Mouse (Mus musculus) testis, adult 2 months (tissue): ENCODE measurements at regions not wholly inside any gene's neighbourhood (a gene's known extent, or its start where the extent isn't known, plus 50 kb on each side); places are given as distances from the start of the nearest gene placed in this dataset.

ENCODE experiments used
- H3K27ac ChIP-seq: fragments of 200-500 bp; 2 replicates; pipeline ENCODE4 v1.5.1; 2012; ENCODE audit warnings: low read depth, low read length; ENCODE audit not compliant: control insufficient read depth, insufficient read depth
- H3K27me3 ChIP-seq: fragments of 200-500 bp; 2 replicates; pipeline ENCODE4 v1.6.1; 2012; ENCODE audit warnings: mild to moderate bottlenecking, low read length, moderate library complexity; ENCODE audit not compliant: control insufficient read depth, insufficient read depth
- H3K36me3 ChIP-seq: fragments of 200-500 bp; 2 replicates; pipeline ENCODE4 v1.6.1; 2012; ENCODE audit warnings: mild to moderate bottlenecking, low read length; ENCODE audit not compliant: control insufficient read depth, insufficient read depth
- H3K4me1 ChIP-seq: fragments of 200-500 bp; 2 replicates; pipeline ENCODE4 v1.6.1; 2012; ENCODE audit warnings: low read length; ENCODE audit not compliant: control insufficient read depth, insufficient read depth
- H3K4me3 ChIP-seq: fragments of 200-500 bp; 2 replicates; pipeline ENCODE4 v1.5.1; 2012; ENCODE audit warnings: low read depth, mild to moderate bottlenecking, low read length, moderate library complexity, mixed read lengths; ENCODE audit not compliant: control insufficient read depth
- CTCF ChIP-seq: fragments of 200-500 bp; IDR thresholded peaks from 2 replicates; pipeline ENCODE4 v1.5.1; 2012; ENCODE audit warnings: low read depth, mild to moderate bottlenecking, inconsistent platforms, low read length, moderate library complexity; ENCODE audit not compliant: control insufficient read depth, insufficient read depth, insufficient replicate concordance
- POLR2A ChIP-seq: fragments of 200-500 bp; IDR thresholded peaks from 2 replicates; pipeline ENCODE4 v1.6.1; 2012; ENCODE audit warnings: low read depth, mild to moderate bottlenecking, inconsistent platforms, low read length, moderate library complexity; ENCODE audit not compliant: control insufficient read depth

- Histone ChIP-seq H3K36me3 (no peaks in the 10 kb centered on the region), H3K4me3 (no peak overlapping the region), H3K27ac (no peak overlapping the region), H3K4me1 (no peaks in the 10 kb centered on the region), H3K27me3 (no peaks in the 10 kb centered on the region)
- TF ChIP-seq CTCF (no peak), POLR2A (no peak)
Observed at GRCm38 (mm10) chr3:115509658-115510057, 205.2 kb downstream of the S1pr1 start.

DNA sequence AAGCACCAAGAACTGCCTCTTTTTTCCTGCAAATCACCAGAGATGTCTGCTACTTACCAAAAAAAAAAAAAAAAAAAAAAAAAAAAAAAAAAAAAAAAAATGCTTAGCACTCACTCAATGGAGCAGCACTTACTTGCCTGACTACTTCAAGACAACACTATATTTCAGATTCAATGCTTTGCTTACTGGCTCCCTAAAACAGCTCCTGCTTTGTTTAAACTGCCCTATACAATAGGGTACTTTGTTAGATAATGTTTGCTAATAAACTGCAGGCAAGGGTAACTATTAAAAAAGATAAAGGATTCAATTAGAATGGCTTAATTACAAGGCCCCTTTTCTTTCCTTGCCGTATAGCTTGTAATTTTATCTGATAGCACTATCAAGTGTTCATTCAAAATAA is 217.5 kb downstream of the S1pr1 start:
- TF ChIP-seq CTCF: no peak
- no peaks in the 10 kb centered on the region for H3K36me3 ChIP-seq
- H3K4me3 ChIP-seq: no peak overlapping the region
- H3K4me1 ChIP-seq: no peaks in the 10 kb centered on the region
- H3K27me3 ChIP-seq: no peaks in the 10 kb centered on the region
- H3K27ac ChIP-seq: no peak overlapping the region

- Histone ChIP-seq H3K4me3 (no peak overlapping the region), H3K27ac (no peak overlapping the region)
- TF ChIP-seq POLR2A: no peak
- no peak for TF ChIP-seq CTCF
Observed at GRCm38 (mm10) chr3:115496110-115496509, 218.8 kb downstream of the S1pr1 start.

GRCm38 (mm10) chr3:115495692-115496091 is 219.2 kb downstream of the S1pr1 start:
- H3K4me1 ChIP-seq: no peaks in the 10 kb centered on the region
- no peak overlapping the region for H3K27ac ChIP-seq
- no peaks in the 10 kb centered on the region for H3K36me3 ChIP-seq
- TF ChIP-seq CTCF (no peak), POLR2A (no peak)
- no peaks in the 10 kb centered on the region for H3K27me3 ChIP-seq
- H3K4me3 ChIP-seq: no peak overlapping the region

More at GRCm38 (mm10) chr3:115496110-115496509, 218.8 kb downstream of the S1pr1 start:
- H3K36me3 ChIP-seq: no peaks in the 10 kb centered on the region
- H3K4me1 ChIP-seq: no peaks in the 10 kb centered on the region
- no peaks in the 10 kb centered on the region for H3K27me3 ChIP-seq

DNA sequence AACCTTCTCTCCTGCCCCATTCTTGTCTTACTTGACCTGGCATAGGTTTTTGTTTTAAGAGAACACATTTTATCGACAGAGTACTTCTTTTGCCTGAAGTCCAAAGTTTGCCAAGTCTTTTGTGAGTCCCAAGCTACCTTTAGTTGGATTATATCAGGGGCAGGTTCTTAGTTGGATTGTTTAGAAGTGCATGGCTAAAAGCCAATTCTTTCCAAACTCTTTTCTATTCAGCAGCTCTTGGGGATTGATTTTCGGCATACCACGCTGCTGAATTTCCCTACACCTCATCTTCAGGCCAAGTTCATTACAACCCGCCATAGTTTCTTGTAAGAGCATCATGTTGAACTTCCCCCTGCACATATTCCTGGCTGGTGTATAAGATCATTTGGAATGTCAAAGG is 245.9 kb downstream of the S1pr1 start:
- TF ChIP-seq POLR2A (no peak), CTCF (no peak)
- H3K27me3 ChIP-seq: no peaks in the 10 kb centered on the region
- no peak overlapping the region for H3K4me3 ChIP-seq

DNA sequence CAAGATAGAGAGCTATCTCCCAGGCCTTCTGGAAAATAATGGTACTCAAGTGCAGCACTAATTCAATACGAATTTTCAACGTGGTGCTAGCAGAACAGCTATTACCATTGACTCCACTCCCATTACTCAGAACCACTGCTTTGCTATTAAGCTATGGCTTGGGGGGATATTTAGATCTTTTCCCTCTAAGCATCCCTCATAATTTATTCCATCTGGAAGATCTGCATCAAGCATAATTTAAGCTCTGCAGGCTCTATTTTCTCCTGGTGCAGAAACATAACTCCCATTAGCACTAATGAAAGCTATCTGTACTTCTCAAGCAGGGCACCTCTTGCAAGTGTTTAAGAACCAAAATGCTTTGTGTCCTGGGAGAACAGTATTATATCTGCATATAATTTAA is 247.0 kb downstream of the S1pr1 start:
- H3K4me1 ChIP-seq: no peaks in the 10 kb centered on the region
- H3K27ac ChIP-seq: no peak overlapping the region
- TF ChIP-seq POLR2A (no peak), CTCF (no peak)
- H3K27me3 ChIP-seq: no peaks in the 10 kb centered on the region
- H3K4me3 ChIP-seq: no peak overlapping the region
- no peaks in the 10 kb centered on the region for H3K36me3 ChIP-seq

More for the DNA sequence above, 245.9 kb downstream of the S1pr1 start:
- Histone ChIP-seq H3K4me1 (no peaks in the 10 kb centered on the region), H3K36me3 (no peaks in the 10 kb centered on the region), H3K27ac (no peak overlapping the region)

- H3K27me3 ChIP-seq: no peaks in the 10 kb centered on the region
- no peaks in the 10 kb centered on the region for H3K36me3 ChIP-seq
- no peak overlapping the region for H3K4me3 ChIP-seq
- H3K27ac ChIP-seq: no peak overlapping the region
- H3K4me1 ChIP-seq: no peaks in the 10 kb centered on the region
- TF ChIP-seq POLR2A (no peak), CTCF (no peak)
Observed at GRCm38 (mm10) chr3:115462623-115463022, 252.2 kb downstream of the S1pr1 start.
